Mouse (Mus musculus): ENCODE data around the gene Tmem150c.

DNA sequence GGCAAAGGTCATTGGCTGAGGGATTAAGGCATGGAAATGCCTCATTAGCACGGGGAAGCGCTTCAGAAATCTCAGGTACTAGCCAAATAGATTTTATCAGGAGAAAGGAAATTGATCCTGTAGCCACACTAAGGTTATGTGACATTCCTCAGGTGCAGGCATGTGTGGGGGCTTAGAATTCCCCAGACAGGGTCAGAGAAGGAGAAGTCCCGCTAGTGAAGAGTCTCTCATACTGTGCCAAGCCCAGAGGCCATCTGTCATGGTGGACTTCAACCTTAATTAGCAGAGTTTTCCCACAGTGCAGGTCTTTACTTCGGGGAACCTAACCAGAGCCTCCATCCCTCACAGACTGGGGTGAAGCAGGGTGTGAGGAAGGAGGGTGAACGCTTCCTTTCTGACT lies 62.7 kb downstream of the Tmem150c start:
- TF ChIP-seq CTCF (conservative IDR thresholded peaks at IDR 0.05; ENCODE audit: low read length) (no peak), NANOG (IDR thresholded peaks at IDR 0.05; ENCODE audit: borderline replicate concordance, low read length) (no peak), POU5F1 (IDR thresholded peaks at IDR 0.05; ENCODE audit: borderline replicate concordance, low read length) (no peak)
